Mouse (Mus musculus): Measurements from ENCODE around the gene Sdad1. TPM values are rescaled to one million over a fixed set of nuclear protein-coding genes. Genes with fewer than 3 reads are reported as not detected.

Sdad1 gene
- polyA plus RNA-seq, 1 experiment from 2014 or later: 33.9 TPM

Other genes with a start within 250 kb of the Sdad1 start
- gene G3bp2, start 226.8 kb downstream of the Sdad1 start, polyA plus RNA-seq (2015; fragmentation: Nextera tagmentation; extraction: Ambion mirVana): 337 and 342 TPM in 2 replicates
- gene Uso1, start 172.5 kb downstream of the Sdad1 start, polyA plus RNA-seq (2015; fragmentation: Nextera tagmentation; extraction: Ambion mirVana): 42.6 and 43.9 TPM in 2 replicates
- gene U90926, start 95.1 kb downstream of the Sdad1 start, polyA plus RNA-seq (2015; fragmentation: Nextera tagmentation; extraction: Ambion mirVana): not detected in 2 replicates
- 0.38 TPM in 1 of 2 replicates, not detected in the other for gene Ppef2, start 54.2 kb downstream of the Sdad1 start, polyA plus RNA-seq (2015; fragmentation: Nextera tagmentation; extraction: Ambion mirVana)
- 4.7 and 5.4 TPM in 2 replicates for gene Naaa, start 32.3 kb downstream of the Sdad1 start, polyA plus RNA-seq (2015; fragmentation: Nextera tagmentation; extraction: Ambion mirVana)
- gene Cxcl9, start 17.6 kb upstream of the Sdad1 start, polyA plus RNA-seq (2015; fragmentation: Nextera tagmentation; extraction: Ambion mirVana): not detected in 2 replicates
- gene Art3, start 21.3 kb upstream of the Sdad1 start, polyA plus RNA-seq (2015; fragmentation: Nextera tagmentation; extraction: Ambion mirVana): 2.3 and 4.1 TPM in 2 replicates
- gene Cxcl10, start 38.4 kb upstream of the Sdad1 start, polyA plus RNA-seq (2015; fragmentation: Nextera tagmentation; extraction: Ambion mirVana): 0.22 TPM in 1 of 2 replicates, not detected in the other
- gene Nup54, start 124.7 kb upstream of the Sdad1 start, polyA plus RNA-seq (2015; fragmentation: Nextera tagmentation; extraction: Ambion mirVana): 56.1 and 62.2 TPM in 2 replicates
- gene Scarb2, start 196.4 kb upstream of the Sdad1 start, polyA plus RNA-seq (2015; fragmentation: Nextera tagmentation; extraction: Ambion mirVana): 19.5 and 22.3 TPM in 2 replicates
- 0.38 TPM in 1 of 2 replicates, not detected in the other for gene Fam47e, start 244.6 kb upstream of the Sdad1 start, polyA plus RNA-seq (2015; fragmentation: Nextera tagmentation; extraction: Ambion mirVana)